Mouse (Mus musculus) forebrain, embryonic 16.5 days (tissue): ENCODE measurements around the gene Vipr1. TPM values are rescaled to one million over a fixed set of nuclear protein-coding genes. Genes with fewer than 3 reads are reported as not detected.

Experiments used
- ATAC-seq: fragments of 200-750 bp; cut with Nextera tagmentation; 2 replicates; pipeline ENCODE4 v1.8.0; 2017; ENCODE audit warnings: mild to moderate bottlenecking, moderate library complexity
- H3K27ac ChIP-seq: fragments of 300-500 bp; sonication (generic); 2 replicates; pipeline ENCODE4 v1.5.1; 2014; ENCODE audit warnings: low read length, control low read depth
- H3K27me3 ChIP-seq: fragments of 300-500 bp; sonication (generic); replicated peaks from 2 replicates; pipeline ENCODE4 v1.6.1; 2014; ENCODE audit warnings: low read length; ENCODE audit not compliant: control insufficient read depth, insufficient read depth
- H3K36me3 ChIP-seq: fragments of 300-500 bp; sonication (generic); 2 replicates; pipeline ENCODE4 v1.6.1; 2014; ENCODE audit not compliant: control insufficient read depth, insufficient read depth
- H3K4me1 ChIP-seq: fragments of 300-500 bp; sonication (generic); replicated peaks from 2 replicates; pipeline ENCODE4 v1.6.1; 2014; ENCODE audit warnings: low read length; ENCODE audit not compliant: control insufficient read depth, insufficient read depth
- H3K4me2 ChIP-seq: fragments of 300-500 bp; sonication (generic); 2 replicates; pipeline ENCODE4 v1.6.1; 2014; ENCODE audit warnings: mild to moderate bottlenecking, low read length, control low read depth
- H3K4me3 ChIP-seq: fragments of 300-500 bp; sonication (generic); replicated peaks from 2 replicates; pipeline ENCODE4 v1.5.1; 2014; ENCODE audit warnings: mild to moderate bottlenecking, low read length, control low read depth
- H3K9ac ChIP-seq: fragments of 300-500 bp; sonication (generic); replicated peaks from 2 replicates; pipeline ENCODE4 v1.6.1; 2014; ENCODE audit warnings: low read depth, low read length, control low read depth
- H3K9me3 ChIP-seq: fragments of 300-500 bp; sonication (generic); 2 replicates; pipeline ENCODE4 v1.6.1; 2016; ENCODE audit warnings: low read length; ENCODE audit not compliant: control insufficient read depth
- WGBS: fragments of 180-500 bp; shearing (Covaris S2); extraction: QIAGEN DNeasy Blood & Tissue Kit; methylation state at CpG from one replicate; pipeline ENCODE4 v1.1.7; 2014; 5-methylcytosine and 5-hydroxymethylcytosine counted together
- polyA plus RNA-seq: library from polyadenylated mRNA; unstranded; fragments of >200 nt; fragmentation: Nextera tagmentation; extraction: Ambion mirVana; gene quantifications from 2 replicates; pipeline ENCODE4 v1.2.1, GENCODE M21; 2015

Vipr1 gene
- polyA plus RNA-seq, 1 experiment from 2014 or later, result 0.65 TPM

- Histone ChIP-seq H3K9ac (no peak overlapping the region), H3K27ac (no peak overlapping the region), H3K4me3 (no peak overlapping the region), H3K4me2 (no peak overlapping the region), H3K4me1 (peaks cover 12% of the 10 kb centered on the region), H3K36me3 (no peaks in the 10 kb centered on the region), H3K27me3 (peaks cover 10% of the 10 kb centered on the region), H3K9me3 (no peaks in the 10 kb centered on the region)
- 83% methylated on average over 7 of the region's 7 CpGs for WGBS
- ATAC-seq, result no peak
Measured at GRCm38 (mm10) chr9:121647026-121647425, 4.5 kb downstream of the Vipr1 start.

- H3K9me3 ChIP-seq, result no peaks in the 10 kb centered on the region
- 91% methylated on average over 10 of the region's 10 CpGs for WGBS
- no peaks in the 10 kb centered on the region for H3K27me3 ChIP-seq
- H3K4me2 ChIP-seq, result no peak overlapping the region
- H3K36me3 ChIP-seq, result no peaks in the 10 kb centered on the region
- no peaks in the 10 kb centered on the region; the same call in 1 of the 2 replicates for H3K4me1 ChIP-seq
- no peak overlapping the region for H3K9ac ChIP-seq
- no peak overlapping the region for H3K4me3 ChIP-seq
- ATAC-seq, result no peak
- no peak overlapping the region for H3K27ac ChIP-seq
Measured at GRCm38 (mm10) chr9:121653668-121654067, 11.2 kb downstream of the Vipr1 start.

DNA sequence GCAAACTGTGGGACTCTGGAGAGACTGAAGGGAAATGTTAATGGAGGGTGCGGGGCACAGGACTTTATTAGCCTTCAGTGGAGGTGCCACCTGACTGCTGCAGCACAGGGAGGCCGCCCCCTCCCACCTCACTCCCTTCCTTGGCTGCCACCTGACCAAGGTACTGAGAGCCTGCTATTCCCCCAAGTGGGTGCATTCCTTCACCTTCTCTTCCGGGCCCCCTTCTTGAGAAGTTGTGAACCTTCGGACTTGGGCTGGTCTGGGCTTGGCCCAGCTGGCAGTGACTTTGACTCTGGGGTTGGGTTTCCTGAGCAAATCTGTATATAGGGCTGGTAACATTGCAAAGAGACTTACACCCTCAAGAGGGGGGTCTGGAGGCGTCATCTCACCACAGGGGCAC, 13.8 kb downstream of the Vipr1 start:
- ATAC-seq, result no peak
- 93% methylated on average over 5 of the region's 5 CpGs for WGBS

GRCm38 (mm10) chr9:121657143-121657542, 14.6 kb downstream of the Vipr1 start:
- Histone ChIP-seq H3K4me3 (no peak overlapping the region), H3K9ac (no peak overlapping the region), H3K9me3 (no peaks in the 10 kb centered on the region), H3K36me3 (no peaks in the 10 kb centered on the region), H3K27ac (no peak overlapping the region), H3K27me3 (no peaks in the 10 kb centered on the region), H3K4me1 (no peaks in the 10 kb centered on the region; the same call in 1 of the 2 replicates), H3K4me2 (no peak overlapping the region)
- ATAC-seq, result no peak
- WGBS, result 63% methylated on average over 13 of the region's 13 CpGs

More for the DNA sequence above, 13.8 kb downstream of the Vipr1 start:
- no peaks in the 10 kb centered on the region for H3K27me3 ChIP-seq
- H3K4me2 ChIP-seq, result no peak overlapping the region
- H3K4me3 ChIP-seq, result no peak overlapping the region
- H3K27ac ChIP-seq, result no peak overlapping the region
- no peaks in the 10 kb centered on the region; the same call in 1 of the 2 replicates for H3K4me1 ChIP-seq
- no peaks in the 10 kb centered on the region for H3K9me3 ChIP-seq
- H3K9ac ChIP-seq, result no peak overlapping the region
- no peaks in the 10 kb centered on the region for H3K36me3 ChIP-seq

DNA sequence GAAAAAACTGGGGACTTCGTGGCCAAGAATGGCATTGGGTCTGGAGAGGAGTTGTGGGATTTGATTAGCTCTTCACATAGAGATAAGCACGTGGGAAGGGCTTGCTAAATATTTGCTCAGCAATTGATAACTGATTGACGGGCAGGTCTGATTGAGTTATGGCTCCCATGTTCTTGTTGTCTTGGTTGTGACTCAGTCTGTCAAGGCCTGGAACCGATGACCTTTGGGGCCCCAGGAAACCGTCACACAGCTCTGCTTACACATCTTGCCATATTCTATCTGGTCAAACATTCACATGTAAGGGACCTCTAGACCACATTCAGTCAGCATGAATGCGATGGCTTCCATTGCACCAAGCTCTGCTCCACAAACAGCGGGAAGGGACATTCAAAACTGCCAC, 15.7 kb downstream of the Vipr1 start:
- no peak for ATAC-seq
- WGBS, result 91% methylated on average over 7 of the region's 7 CpGs
- Histone ChIP-seq H3K27ac (no peak overlapping the region), H3K4me3 (no peak overlapping the region), H3K9me3 (no peaks in the 10 kb centered on the region), H3K9ac (no peak overlapping the region), H3K27me3 (no peaks in the 10 kb centered on the region), H3K36me3 (no peaks in the 10 kb centered on the region), H3K4me2 (no peak overlapping the region), H3K4me1 (no peaks in the 10 kb centered on the region; the same call in 1 of the 2 replicates)

DNA sequence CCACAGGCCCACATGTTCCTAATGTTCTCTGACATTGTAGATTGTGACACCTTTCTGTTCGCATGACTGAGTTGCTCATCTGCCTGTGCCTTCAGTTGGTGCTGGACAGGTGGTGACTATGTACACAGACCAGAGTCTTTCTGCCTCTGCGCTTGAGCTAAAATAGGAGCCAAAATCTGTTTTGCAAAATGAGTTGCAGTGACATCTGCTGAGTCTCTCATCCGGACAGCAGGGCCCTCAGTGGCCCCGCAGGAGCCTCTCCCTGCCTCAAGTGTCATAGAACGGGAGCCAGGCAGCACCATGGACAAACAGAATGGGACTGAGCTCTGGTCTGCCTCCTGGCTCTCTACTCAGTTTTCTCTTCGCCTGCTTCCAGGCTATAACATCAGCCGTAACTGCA, 17.3 kb downstream of the Vipr1 start:
- Histone ChIP-seq H3K9me3 (no peaks in the 10 kb centered on the region), H3K9ac (no peak overlapping the region), H3K4me1 (no peaks in the 10 kb centered on the region; the same call in 1 of the 2 replicates), H3K36me3 (no peaks in the 10 kb centered on the region), H3K27ac (no peak overlapping the region), H3K4me2 (no peak overlapping the region), H3K27me3 (no peaks in the 10 kb centered on the region), H3K4me3 (no peak overlapping the region)
- WGBS, result 72% methylated on average over 7 of the region's 7 CpGs
- ATAC-seq, result no peak

- Histone ChIP-seq H3K9me3 (no peaks in the 10 kb centered on the region), H3K36me3 (no peaks in the 10 kb centered on the region), H3K27ac (no peak overlapping the region), H3K27me3 (no peaks in the 10 kb centered on the region), H3K4me3 (no peak overlapping the region), H3K4me2 (no peak overlapping the region), H3K9ac (no peak overlapping the region), H3K4me1 (peaks cover 22% of the 10 kb centered on the region)
- ATAC-seq, result no peak
- 76% methylated on average over 6 of the region's 6 CpGs for WGBS
Measured at GRCm38 (mm10) chr9:121663467-121663866, 21.0 kb downstream of the Vipr1 start.

DNA sequence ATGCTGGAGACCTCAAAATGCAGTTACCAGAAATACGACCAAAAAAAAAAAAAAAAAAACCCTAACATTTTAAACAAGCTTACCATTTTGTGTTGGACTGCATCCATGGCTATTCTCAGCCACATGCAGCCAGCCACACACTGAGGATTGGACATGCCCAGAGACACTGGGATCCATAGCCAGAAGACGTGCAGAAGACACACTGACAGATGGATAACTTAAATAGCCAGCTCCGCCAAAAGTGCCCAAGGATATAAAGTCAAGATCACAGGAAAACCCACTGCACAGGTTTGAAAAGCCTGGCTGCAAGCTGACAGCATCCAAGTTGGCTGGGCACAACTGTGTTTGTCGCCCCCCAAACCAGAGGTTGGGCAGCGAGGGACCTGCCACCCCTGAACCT, 21.6 kb downstream of the Vipr1 start:
- Histone ChIP-seq H3K4me2 (no peak overlapping the region), H3K4me1 (peaks cover 26% of the 10 kb centered on the region)
- WGBS, result 79% methylated on average over 5 of the region's 5 CpGs

GRCm38 (mm10) chr9:121666957-121667630, 24.6 kb downstream of the Vipr1 start:
- Histone ChIP-seq H3K9me3 (no peaks in the 10 kb centered on the region), H3K4me1 (peaks cover 35% of the 10 kb centered on the region), H3K27me3 (peaks cover 5% of the 10 kb centered on the region), H3K9ac (no peak overlapping the region), H3K4me2 (peak overlapping the region; percentile 16; the same call in 1 of the 2 replicates), H3K36me3 (no peaks in the 10 kb centered on the region), H3K27ac (peak overlapping the region; percentile 92), H3K4me3 (no peak overlapping the region)
- 59% methylated on average over 16 of the region's 16 CpGs for WGBS
- ATAC-seq, result peak; percentile 82

More for the DNA sequence above, 21.6 kb downstream of the Vipr1 start:
- Histone ChIP-seq H3K27me3 (peaks cover 5% of the 10 kb centered on the region; the same call in 1 of the 2 replicates), H3K27ac (no peak overlapping the region), H3K9ac (no peak overlapping the region), H3K36me3 (no peaks in the 10 kb centered on the region), H3K4me3 (no peak overlapping the region), H3K9me3 (no peaks in the 10 kb centered on the region)
- ATAC-seq, result no peak
